Mouse (Mus musculus) brain, embryonic 14.5 days (tissue): ENCODE measurements around the gene Grm4.

Source experiments
- CTCF ChIP-seq: fragments of 200-500 bp; IDR thresholded peaks from 2 replicates; pipeline ENCODE4 v1.5.1; 2012; ENCODE audit warnings: inconsistent platforms, mild to moderate bottlenecking, moderate library complexity, borderline replicate concordance; ENCODE audit not compliant: insufficient read depth, insufficient read length; ENCODE audit errors: extremely low read depth
- POLR2A ChIP-seq: fragments of 200-500 bp; IDR thresholded peaks from 2 replicates; pipeline ENCODE4 v1.6.1; 2012; ENCODE audit warnings: mild to moderate bottlenecking, inconsistent platforms, borderline replicate concordance; ENCODE audit not compliant: poor library complexity, insufficient read depth, insufficient read length, severe bottlenecking; ENCODE audit errors: extremely low read depth

- no peak for TF ChIP-seq CTCF
- no peak for TF ChIP-seq POLR2A
These were observed 134.8 kb downstream of the Grm4 start for GRCm38 (mm10) chr17:27386438-27386837.
